Mouse (Mus musculus) erythroid progenitor cell, adult 5-6 weeks (primary cell): ENCODE data around the gene Ankrd63. TPM values are rescaled to one million over a fixed set of nuclear protein-coding genes. Genes with fewer than 3 reads are reported as not detected.
A peak's percentile ranks its signal among the peaks of the same experiment; 100 is the strongest.

Experiments
- ATAC-seq: replicated peaks from 2 replicates; pipeline ENCODE4 v1.8.0; 2016; ENCODE audit warnings: moderate number of reproducible peaks, mild to moderate bottlenecking, moderate TSS enrichment, inconsistent platforms; ENCODE audit not compliant: poor library complexity, low FRiP score, severe bottlenecking
- total RNA-seq, 2 experiments: library from RNA; stranded (forward) in 1 of 2; stranded (reverse) in 1 of 2; fragments of 150-400 nt in 1 of 2; fragments of 186-747, 209-891 nt in 1 of 2; gene quantifications; 2 replicates each; pipeline versions ENCODE4 v1.2.3 to v1.2.4; 2015 to 2017; ENCODE audit warnings: low replicate concordance in 2 of 2

The Ankrd63 gene
- total RNA-seq, 2 experiments from 2014 or later: not detected

- no peak for ATAC-seq
These were observed 24.6 kb upstream of the Ankrd63 start, which contains the start of gene Plcb2 for GRCm38 (mm10) chr2:118728337-118728736. Gene Plcb2, minus strand, starts transcription at chr2:118728438.

- no peak for ATAC-seq
These were observed 24.1 kb upstream of the Ankrd63 start for GRCm38 (mm10) chr2:118727911-118728310.

- no peak for ATAC-seq
These were observed 23.1 kb upstream of the Ankrd63 start for GRCm38 (mm10) chr2:118726873-118727272.

- no peak for ATAC-seq
These were observed 21.7 kb upstream of the Ankrd63 start for GRCm38 (mm10) chr2:118725511-118725910.

GRCm38 (mm10) chr2:118723693-118724486, 20.1 kb upstream of the Ankrd63 start:
- no peak for ATAC-seq

- no peak for ATAC-seq
These were observed 12.9 kb upstream of the Ankrd63 start for GRCm38 (mm10) chr2:118716677-118717076.

GRCm38 (mm10) chr2:118714230-118714629, 10.5 kb upstream of the Ankrd63 start:
- ATAC-seq: no peak

- ATAC-seq: no peak
These were observed 9.9 kb upstream of the Ankrd63 start for GRCm38 (mm10) chr2:118713631-118714030.

- ATAC-seq: no peak
These were observed 7.3 kb upstream of the Ankrd63 start for GRCm38 (mm10) chr2:118711038-118711494.

- ATAC-seq: no peak
These were observed 6.0 kb upstream of the Ankrd63 start for GRCm38 (mm10) chr2:118709655-118710221.

- no peak for ATAC-seq
These were observed 4.7 kb upstream of the Ankrd63 start for GRCm38 (mm10) chr2:118708472-118708871.

GRCm38 (mm10) chr2:118706436-118706835, 2.7 kb upstream of the Ankrd63 start:
- no peak for ATAC-seq

- ATAC-seq: no peak
These were observed 641 bp downstream of the Ankrd63 start for GRCm38 (mm10) chr2:118702883-118703761.

GRCm38 (mm10) chr2:118701971-118702882, 1.5 kb downstream of the Ankrd63 start:
- ATAC-seq: no peak

- ATAC-seq: no peak
These were observed 2.6 kb downstream of the Ankrd63 start for GRCm38 (mm10) chr2:118701161-118701560.

- ATAC-seq: peak; percentile 65; the same call in 1 of the 2 replicates
These were observed 3.3 kb downstream of the Ankrd63 start for GRCm38 (mm10) chr2:118700179-118701062.

GRCm38 (mm10) chr2:118697955-118698354, 5.8 kb downstream of the Ankrd63 start:
- no peak for ATAC-seq

- ATAC-seq: no peak
These were observed 6.4 kb downstream of the Ankrd63 start for GRCm38 (mm10) chr2:118697311-118697877.
